Mouse (Mus musculus) lung, postnatal 0 days (tissue): Measurements from ENCODE around the gene Tsr1. TPM values are rescaled to one million over a fixed set of nuclear protein-coding genes. Genes with fewer than 3 reads are reported as not detected.

Experiments used
- ATAC-seq: fragments of 200-750 bp; cut with Nextera tagmentation; 2 replicates; pipeline ENCODE4 v1.8.0; 2017; ENCODE audit warnings: moderate library complexity
- DNase-seq: peaks from one replicate; pipeline ENCODE4 v3.0.0-alpha.2; 2016; ENCODE audit warnings: low spot score
- H3K27ac ChIP-seq: fragments of 300-500 bp; sonication (generic); 2 replicates; pipeline ENCODE4 v1.5.1; 2014; ENCODE audit warnings: antibody characterized with exemption, mild to moderate bottlenecking, low read length, mixed read lengths
- H3K27me3 ChIP-seq: fragments of 300-500 bp; sonication (generic); replicated peaks from 2 replicates; pipeline ENCODE4 v1.6.1; 2014; ENCODE audit warnings: low read length, mixed read lengths; ENCODE audit not compliant: insufficient read depth
- H3K36me3 ChIP-seq: fragments of 300-500 bp; sonication (generic); 2 replicates; pipeline ENCODE4 v1.6.1; 2014; ENCODE audit warnings: low read length, mixed read lengths; ENCODE audit not compliant: insufficient read depth
- H3K4me1 ChIP-seq: fragments of 300-500 bp; sonication (generic); 2 replicates; pipeline ENCODE4 v1.6.1; 2014; ENCODE audit warnings: antibody characterized with exemption, low read depth, low read length, mixed read lengths; ENCODE audit not compliant: insufficient read depth
- H3K4me2 ChIP-seq: fragments of 300-500 bp; sonication (generic); replicated peaks from 2 replicates; pipeline ENCODE4 v1.6.1; 2014; ENCODE audit warnings: low read depth, mild to moderate bottlenecking, low read length, moderate library complexity, mixed read lengths
- H3K4me3 ChIP-seq: fragments of 300-500 bp; sonication (generic); 2 replicates; pipeline ENCODE4 v1.5.1; 2014; ENCODE audit warnings: low read depth, low read length
- H3K9ac ChIP-seq: fragments of 300-500 bp; sonication (generic); replicated peaks from 2 replicates; pipeline ENCODE4 v1.6.1; 2014; ENCODE audit warnings: low read depth, mild to moderate bottlenecking
- H3K9me3 ChIP-seq: fragments of 300-500 bp; sonication (generic); 2 replicates; pipeline ENCODE4 v1.6.1; 2016; ENCODE audit warnings: low read length, mixed read lengths
- CTCF ChIP-seq: IDR thresholded peaks from 2 replicates; pipeline ENCODE4 v1.5.1; 2016; ENCODE audit warnings: antibody characterized with exemption, mild to moderate bottlenecking
- EP300 ChIP-seq: IDR thresholded peaks from 2 replicates; pipeline ENCODE4 v1.6.1; 2016; ENCODE audit warnings: antibody characterized with exemption, mild to moderate bottlenecking, control low read depth
- WGBS: fragments of 180-500 bp; shearing (Covaris S2); extraction: QIAGEN DNeasy Blood & Tissue Kit; methylation state at CpG from one replicate; pipeline ENCODE4 v1.1.7; 2014; 5-methylcytosine and 5-hydroxymethylcytosine counted together
- polyA plus RNA-seq: library from polyadenylated mRNA; unstranded; fragments of >200 nt; fragmentation: Nextera tagmentation; extraction: Ambion mirVana; gene quantifications from 2 replicates; pipeline ENCODE4 v1.2.1, GENCODE M21; 2015

Gene Tsr1
- polyA plus RNA-seq, 1 experiment from 2014 or later = 11.4 TPM

DNA sequence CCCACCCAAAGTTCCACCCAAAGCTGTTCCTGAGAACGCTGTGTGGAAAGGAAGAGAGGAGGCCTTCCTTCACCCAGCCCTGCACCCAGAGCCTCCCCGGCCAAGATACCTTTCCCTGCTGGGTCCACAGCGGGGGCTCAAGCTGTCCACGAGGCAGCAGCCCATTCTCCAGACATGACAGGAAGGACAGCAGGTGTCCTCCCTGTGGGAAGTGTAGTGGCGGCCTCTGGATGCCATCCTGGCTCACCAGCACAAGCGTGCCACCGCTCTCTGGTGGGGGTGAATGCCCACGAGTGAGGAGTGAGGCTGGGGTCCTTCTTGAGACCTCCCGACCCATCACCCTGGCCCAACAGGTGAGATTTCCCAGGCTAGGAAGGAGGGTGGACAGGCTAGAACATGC is 32.6 kb upstream of the Tsr1 start:
- no peak overlapping the region for H3K4me2 ChIP-seq
- no peaks in the 10 kb centered on the region for H3K9me3 ChIP-seq
- no peak overlapping the region for H3K27ac ChIP-seq
- DNase-seq (no peak), ATAC-seq (no peak)
- H3K9ac ChIP-seq = no peak overlapping the region
- WGBS = 83% methylated on average over 9 of the region's 9 CpGs
- TF ChIP-seq CTCF (no peak), EP300 (no peak)
- H3K27me3 ChIP-seq = no peaks in the 10 kb centered on the region
- no peaks in the 10 kb centered on the region for H3K36me3 ChIP-seq
- no peak overlapping the region for H3K4me3 ChIP-seq
- no peaks in the 10 kb centered on the region for H3K4me1 ChIP-seq

DNA sequence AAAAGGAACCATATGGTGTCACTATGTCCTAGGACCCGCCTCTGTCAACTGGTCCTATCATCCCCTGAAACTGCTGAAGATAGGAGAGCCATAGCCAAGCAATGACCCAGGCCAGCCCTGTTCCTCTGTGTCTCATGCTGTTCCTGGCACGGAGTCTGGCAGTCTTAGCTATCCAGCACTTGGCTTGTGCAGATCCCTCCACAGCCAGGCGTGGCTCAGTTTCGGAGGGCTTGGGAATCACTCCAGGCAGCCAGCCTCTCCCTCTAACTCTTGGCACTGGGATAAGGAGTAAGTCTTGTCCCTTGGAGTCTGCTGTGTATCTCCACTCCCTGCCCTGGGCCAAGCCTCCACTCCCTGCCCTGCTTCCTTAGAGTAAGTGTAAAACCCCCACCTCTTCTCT is 31.2 kb upstream of the Tsr1 start:
- Histone ChIP-seq H3K4me2 (no peak overlapping the region), H3K36me3 (no peaks in the 10 kb centered on the region), H3K4me3 (no peak overlapping the region), H3K4me1 (no peaks in the 10 kb centered on the region; the same call in none of the 2 replicates), H3K9ac (no peak overlapping the region), H3K27ac (no peak overlapping the region), H3K27me3 (no peaks in the 10 kb centered on the region), H3K9me3 (no peaks in the 10 kb centered on the region)
- WGBS = 50% methylated on average over 4 of the region's 4 CpGs
- peak; percentile 69 for DNase-seq
- TF ChIP-seq CTCF (no peak), EP300 (no peak)
- peak; percentile 59 for ATAC-seq

DNA sequence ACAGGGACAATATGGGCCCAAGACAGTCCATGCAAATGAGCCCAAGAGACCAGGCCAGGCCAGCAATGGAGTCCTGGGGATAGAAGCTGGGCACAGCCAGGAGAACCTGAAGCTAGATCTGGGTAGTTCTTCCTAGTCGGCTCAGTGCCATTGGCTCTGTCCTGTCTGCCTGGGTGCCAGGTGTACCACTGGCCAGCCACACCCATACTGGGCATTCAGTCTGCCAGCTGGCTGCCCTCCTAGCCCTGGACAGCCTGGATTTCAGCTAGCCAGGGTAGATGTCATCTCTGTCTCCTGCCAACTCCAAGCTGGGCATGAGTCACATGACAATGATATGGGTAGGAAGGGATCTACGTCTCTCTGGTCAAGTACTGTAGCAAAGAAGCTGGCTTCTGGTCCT is 30.7 kb upstream of the Tsr1 start:
- Histone ChIP-seq H3K36me3 (no peaks in the 10 kb centered on the region), H3K9ac (no peak overlapping the region), H3K4me2 (no peak overlapping the region), H3K4me3 (no peak overlapping the region), H3K4me1 (no peaks in the 10 kb centered on the region; the same call in none of the 2 replicates), H3K27ac (no peak overlapping the region), H3K9me3 (no peaks in the 10 kb centered on the region), H3K27me3 (no peaks in the 10 kb centered on the region)
- WGBS = 88% methylated on average over 2 of the region's 2 CpGs
- DNase-seq = no peak
- ATAC-seq = no peak
- TF ChIP-seq CTCF (no peak), EP300 (no peak)

DNA sequence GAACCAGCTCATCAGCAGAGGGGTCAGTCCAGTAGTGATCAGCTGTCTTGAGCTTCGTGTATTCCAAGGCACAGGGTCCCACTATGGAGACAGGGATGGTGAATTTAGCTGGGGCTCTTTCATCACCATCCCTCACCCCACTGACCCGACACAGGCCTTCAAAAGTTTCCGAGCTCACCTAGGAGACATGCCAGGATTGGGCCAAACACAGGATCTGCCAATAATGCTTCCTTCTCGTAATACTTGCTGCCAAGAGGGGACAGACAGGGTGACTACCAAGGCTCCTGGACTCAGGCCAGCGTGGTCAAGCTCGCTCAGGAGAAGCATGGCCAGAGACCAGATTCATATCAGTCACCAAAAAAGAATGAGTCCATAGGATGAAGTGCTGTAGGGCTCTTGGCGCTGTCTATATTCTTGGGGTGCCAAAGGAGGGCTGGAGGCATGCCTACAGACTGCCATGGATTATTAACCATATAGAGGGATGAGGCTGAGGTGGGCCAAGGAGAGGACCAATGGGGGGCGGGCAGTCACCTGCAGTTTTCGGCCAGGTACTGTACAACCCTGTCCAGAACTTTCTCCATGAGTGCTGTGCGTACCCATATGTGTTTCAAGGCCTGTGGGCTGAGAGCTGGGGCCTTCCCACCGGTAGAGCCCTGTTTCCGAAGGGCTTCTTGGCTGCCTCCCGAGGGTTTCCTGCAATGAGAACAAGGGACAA is 29.7 kb upstream of the Tsr1 start:
- no peak for ATAC-seq
- DNase-seq = no peak

DNA sequence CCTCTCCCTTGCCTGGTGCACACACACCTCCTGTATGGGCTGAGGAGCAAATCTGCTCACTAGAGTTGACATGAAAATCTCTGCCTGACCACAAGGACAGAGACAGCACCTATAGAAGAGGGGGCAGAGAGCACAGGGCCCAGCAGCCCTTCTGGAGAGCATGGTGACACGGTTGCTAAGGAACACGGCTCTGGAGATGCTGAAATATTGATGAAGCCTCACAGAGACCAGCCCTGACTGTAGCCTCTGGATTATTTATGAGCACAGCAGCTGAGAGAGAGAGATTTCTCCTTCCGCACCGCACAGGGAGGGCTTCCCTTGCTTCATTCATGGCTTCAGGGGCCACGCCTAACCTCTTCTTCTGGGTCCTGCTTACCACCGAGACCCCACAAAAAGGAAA is 28.3 kb upstream of the Tsr1 start:
- no peaks in the 10 kb centered on the region for H3K36me3 ChIP-seq
- no peaks in the 10 kb centered on the region for H3K9me3 ChIP-seq
- ATAC-seq (no peak), DNase-seq (no peak)
- no peak overlapping the region for H3K4me3 ChIP-seq
- TF ChIP-seq CTCF = no peak
- no peak for TF ChIP-seq EP300
- 81% methylated on average over 6 of the region's 6 CpGs for WGBS
- H3K4me1 ChIP-seq = no peaks in the 10 kb centered on the region; the same call in none of the 2 replicates
- H3K27ac ChIP-seq = no peak overlapping the region
- H3K9ac ChIP-seq = no peak overlapping the region
- no peaks in the 10 kb centered on the region for H3K27me3 ChIP-seq
- no peak overlapping the region for H3K4me2 ChIP-seq

More for the DNA sequence above, 29.7 kb upstream of the Tsr1 start:
- Histone ChIP-seq H3K4me1 (no peaks in the 10 kb centered on the region; the same call in none of the 2 replicates), H3K4me3 (no peak overlapping the region), H3K9ac (no peak overlapping the region), H3K36me3 (no peaks in the 10 kb centered on the region), H3K4me2 (no peak overlapping the region), H3K27me3 (no peaks in the 10 kb centered on the region), H3K9me3 (no peaks in the 10 kb centered on the region), H3K27ac (no peak overlapping the region)
- WGBS = 87% methylated on average over 13 of the region's 13 CpGs
- TF ChIP-seq EP300 = no peak
- no peak for TF ChIP-seq CTCF

DNA sequence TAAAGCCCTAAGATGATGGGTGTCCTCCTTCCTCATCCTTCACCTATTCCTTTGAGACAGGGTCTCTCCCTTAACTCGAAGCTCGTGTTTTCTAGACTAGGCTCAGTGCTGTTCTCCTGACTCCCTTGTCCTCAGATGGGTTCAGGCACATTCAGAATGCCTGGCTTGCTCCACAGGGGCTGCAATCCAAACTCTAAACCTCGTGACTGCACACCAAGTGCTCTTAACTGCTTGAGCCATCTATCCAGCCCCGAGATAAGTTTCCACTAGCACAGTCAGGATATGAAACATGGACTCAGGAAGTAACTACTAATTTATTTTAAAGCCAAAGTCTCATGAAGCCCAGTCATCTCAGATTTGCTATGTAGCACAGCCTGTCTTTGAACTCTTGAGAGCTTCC is 27.3 kb upstream of the Tsr1 start:
- DNase-seq (peak; percentile 32), ATAC-seq (peak; percentile 60)
- Histone ChIP-seq H3K9ac (no peak overlapping the region), H3K27me3 (no peaks in the 10 kb centered on the region), H3K36me3 (no peaks in the 10 kb centered on the region), H3K4me2 (no peak overlapping the region), H3K27ac (no peak overlapping the region; the same call in 1 of the 2 replicates), H3K9me3 (no peaks in the 10 kb centered on the region), H3K4me3 (no peak overlapping the region), H3K4me1 (no peaks in the 10 kb centered on the region; the same call in none of the 2 replicates)
- TF ChIP-seq CTCF (no peak), EP300 (0 out of 2 replicates have a peak, but pooled peaks have one; percentile 23)
- WGBS = 42% methylated on average over 4 of the region's 4 CpGs
